Mouse (Mus musculus) telencephalon, adult 2 months (tissue): ENCODE data around the gene Arhgap10.

Source experiments
- DNase-seq: peaks from one replicate; pipeline ENCODE4 v3.0.0-alpha.2; 2011; ENCODE audit warnings: low read depth, low spot score

The Arhgap10 gene

GRCm38 (mm10) chr8:77486749-77487148 is 31.0 kb downstream of the Arhgap10 start:
- no peak for DNase-seq

- DNase-seq, result no peak
Measured at GRCm38 (mm10) chr8:77484817-77485216, 32.9 kb downstream of the Arhgap10 start.

- DNase-seq, result no peak
Measured at GRCm38 (mm10) chr8:77484266-77484665, 33.5 kb downstream of the Arhgap10 start.

- no peak for DNase-seq
Measured at GRCm38 (mm10) chr8:77483676-77484075, 34.1 kb downstream of the Arhgap10 start.

- no peak for DNase-seq
Measured at GRCm38 (mm10) chr8:77481791-77482190, 36.0 kb downstream of the Arhgap10 start.

GRCm38 (mm10) chr8:77479995-77480394 is 37.8 kb downstream of the Arhgap10 start:
- DNase-seq, result no peak

- no peak for DNase-seq
Measured at GRCm38 (mm10) chr8:77478913-77479273, 38.9 kb downstream of the Arhgap10 start.

GRCm38 (mm10) chr8:77478155-77478912 is 39.4 kb downstream of the Arhgap10 start:
- DNase-seq, result no peak

GRCm38 (mm10) chr8:77477684-77478083 is 40.1 kb downstream of the Arhgap10 start:
- peak; percentile 28 for DNase-seq

- DNase-seq, result no peak
Measured at GRCm38 (mm10) chr8:77474614-77475013, 43.1 kb downstream of the Arhgap10 start.

- DNase-seq, result no peak
Measured at GRCm38 (mm10) chr8:77473773-77474172, 44.0 kb downstream of the Arhgap10 start.

- DNase-seq, result no peak
Measured at GRCm38 (mm10) chr8:77473373-77473772, 44.4 kb downstream of the Arhgap10 start.

- DNase-seq, result no peak
Measured at GRCm38 (mm10) chr8:77461392-77461791, 56.4 kb downstream of the Arhgap10 start.

- DNase-seq, result no peak
Measured at GRCm38 (mm10) chr8:77460363-77460762, 57.4 kb downstream of the Arhgap10 start.

- no peak for DNase-seq
Measured at GRCm38 (mm10) chr8:77459696-77460095, 58.1 kb downstream of the Arhgap10 start.

GRCm38 (mm10) chr8:77458575-77458974 is 59.2 kb downstream of the Arhgap10 start:
- DNase-seq, result no peak

- DNase-seq, result no peak
Measured at GRCm38 (mm10) chr8:77456263-77456662, 61.5 kb downstream of the Arhgap10 start.

GRCm38 (mm10) chr8:77453836-77454235 is 63.9 kb downstream of the Arhgap10 start:
- no peak for DNase-seq

GRCm38 (mm10) chr8:77451466-77452382 is 66.0 kb downstream of the Arhgap10 start:
- DNase-seq, result no peak

- DNase-seq, result no peak
Measured at GRCm38 (mm10) chr8:77451052-77451451, 66.7 kb downstream of the Arhgap10 start.

GRCm38 (mm10) chr8:77446294-77446693 is 71.5 kb downstream of the Arhgap10 start:
- no peak for DNase-seq

GRCm38 (mm10) chr8:77445642-77446041 is 72.1 kb downstream of the Arhgap10 start:
- no peak for DNase-seq
